ENCODE assay signal across 25 mouse cellular contexts in the genomic region with DNA sequence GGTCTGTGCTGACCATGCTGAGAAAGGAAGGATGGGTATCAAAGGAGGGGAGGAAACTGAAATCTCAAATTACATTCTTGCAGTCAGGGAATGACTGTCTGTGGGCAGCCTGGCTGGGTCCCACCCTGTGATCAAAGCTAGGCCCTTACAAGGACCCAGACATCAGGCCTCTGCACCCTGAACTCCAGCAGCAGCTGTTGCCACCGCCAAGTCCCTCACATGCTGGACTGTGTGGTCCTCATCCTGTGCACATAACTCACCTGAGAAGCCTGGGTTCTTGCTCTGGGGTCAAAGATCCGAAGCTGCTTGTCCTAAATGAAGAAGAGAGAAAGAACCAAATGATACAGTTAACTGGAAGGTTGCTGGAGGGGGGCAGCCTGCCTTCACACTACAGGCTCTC. TPM values are rescaled to one million over a fixed set of nuclear protein-coding genes. Genes with fewer than 3 reads are reported as not detected.
DNase-seq lines count a peak whose midpoint lies in the region; ATAC-seq and TF ChIP-seq lines count a peak whose summit lies in the region.
"Had no signal": no experiment of that assay in that cellular context is flagged by ENCODE, and none has a peak within 500 bp of the region (broad histone marks: within the 10 kb centered on the region; RNA-seq: fewer than 3 reads in every experiment).

No protein-coding gene starts in this region.

- 85% methylated on average over 2 of the region's 2 CpGs for WGBS in embryonic facial prominence, embryonic 10.5 days
- 52% methylated on average over 2 of the region's 2 CpGs for WGBS in limb, embryonic 11.5 days
- 89% methylated on average over 2 of the region's 2 CpGs for WGBS in lung, adult 2 months

- no peaks in the 10 kb centered on the region for H3K27me3 ChIP-seq in embryonic facial prominence, embryonic 10.5 days (replicated peaks; ENCODE audit: low read depth, poor library complexity, severe bottlenecking)
- no peaks in the 10 kb centered on the region for H3K27me3 ChIP-seq in limb, embryonic 11.5 days (ENCODE audit: control insufficient read depth, insufficient read depth, low read length)
- no peaks in the 10 kb centered on the region for H3K27me3 ChIP-seq in myocyte (ENCODE audit: control insufficient read depth, insufficient read depth, insufficient read length)
- H3K27me3 ChIP-seq: forebrain, embryonic 13.5 days; heart, embryonic 12.5 days; heart, embryonic 15.5 days; hindbrain, embryonic 13.5 days had no signal

- H3K9me3 ChIP-seq in embryonic facial prominence, embryonic 10.5 days, result no peaks in the 10 kb centered on the region
- H3K9me3 ChIP-seq in limb, embryonic 11.5 days (ENCODE audit: control insufficient read depth, low read length), result no peaks in the 10 kb centered on the region
- H3K9me3 ChIP-seq: forebrain, embryonic 10.5 days; forebrain, embryonic 13.5 days; heart, embryonic 15.5 days; hindbrain, embryonic 10.5 days; hindbrain, embryonic 13.5 days had no signal

- no peak overlapping the region for H3K4me3 ChIP-seq in embryonic facial prominence, embryonic 10.5 days
- no peak overlapping the region for H3K4me3 ChIP-seq in limb, embryonic 11.5 days (ENCODE audit: low read depth, low read length)
- no peak overlapping the region for H3K4me3 ChIP-seq in myocyte
- no peak overlapping the region for H3K4me3 ChIP-seq in lung, adult 2 months (replicated peaks; ENCODE audit: extremely low read depth, low read depth, low read length)
- H3K4me3 ChIP-seq: forebrain, embryonic 10.5 days; forebrain, embryonic 13.5 days; heart, embryonic 12.5 days; heart, embryonic 15.5 days; hindbrain, embryonic 10.5 days; hindbrain, embryonic 13.5 days had no signal

- no peak for TF ChIP-seq POLR2A in myocyte (IDR thresholded peaks at IDR 0.05; ENCODE audit: insufficient read length, low read depth)
- TF ChIP-seq POLR2A in lung, adult 2 months (IDR thresholded peaks at IDR 0.05; ENCODE audit: borderline replicate concordance, extremely low read depth, low read depth, low read length), result no peak

- H3K4me2 ChIP-seq in limb, embryonic 11.5 days (ENCODE audit: low read depth, severe bottlenecking), result no peak overlapping the region
- H3K4me2 ChIP-seq in myocyte (ENCODE audit: low read depth), result no peak overlapping the region
- H3K4me2 ChIP-seq: forebrain, embryonic 13.5 days; heart, embryonic 12.5 days; heart, embryonic 15.5 days; hindbrain, embryonic 13.5 days had no signal

- peak overlapping the region; percentile 76 for H3K27ac ChIP-seq in embryonic facial prominence, embryonic 10.5 days (replicated peaks)
- peak overlapping the region; percentile 38; the same call in 1 of the 2 replicates for H3K27ac ChIP-seq in limb, embryonic 11.5 days (replicated peaks; ENCODE audit: low read depth, low read length)
- H3K27ac ChIP-seq: forebrain, embryonic 10.5 days; forebrain, embryonic 13.5 days; heart, embryonic 15.5 days; hindbrain, embryonic 10.5 days; hindbrain, embryonic 13.5 days had no signal

- ATAC-seq in limb, embryonic 11.5 days (ENCODE audit: insufficient number of reproducible peaks, low FRiP score, low TSS enrichment, low read depth), result no peak
- ATAC-seq: activated CD4-positive, CD25-positive, alpha-beta regulatory T cell, adult 4 months; forebrain, embryonic 13.5 days; forebrain, embryonic 16.5 days; hindbrain, embryonic 16.5 days had no signal

- peaks cover 41% of the 10 kb centered on the region for H3K4me1 ChIP-seq in embryonic facial prominence, embryonic 10.5 days
- peaks cover 28% of the 10 kb centered on the region for H3K4me1 ChIP-seq in limb, embryonic 11.5 days (ENCODE audit: control insufficient read depth, insufficient read depth, low read length)
- H3K4me1 ChIP-seq in lung, adult 2 months (ENCODE audit: control insufficient read depth, insufficient read depth, low read length), result no peaks in the 10 kb centered on the region

- H3ac ChIP-seq in myocyte (ENCODE audit: control insufficient read depth, insufficient read length), result no peak overlapping the region

- H3K9ac ChIP-seq in limb, embryonic 11.5 days (ENCODE audit: low read length), result no peak overlapping the region
- H3K9ac ChIP-seq: forebrain, embryonic 13.5 days; heart, embryonic 12.5 days; heart, embryonic 15.5 days; hindbrain, embryonic 13.5 days had no signal

- no peak for TF ChIP-seq CTCF in lung, adult 2 months (IDR thresholded peaks at IDR 0.05; ENCODE audit: insufficient read depth, low read length)

- H3K79me2 ChIP-seq in myocyte (ENCODE audit: control insufficient read depth, insufficient read depth), result no peaks in the 10 kb centered on the region

- DNase-seq in 3T3-L1 (ENCODE audit: low read depth, low spot score), result peak; percentile 38
- DNase-seq in embryonic facial prominence, embryonic 10.5 days (ENCODE audit: low spot score), result no peak
- DNase-seq in limb, embryonic 11.5 days (ENCODE audit: low spot score), result no peak
- DNase-seq in lung, adult 2 months, result no peak
- DNase-seq in thymus, postnatal 10 days (ENCODE audit: low spot score in 2 of 2), result no peak
- DNase-seq: adrenal gland, adult 8-10 months; adrenal gland, postnatal 36 days; cerebellum, adult 11 months; cerebellum, adult 2 months; cerebellum, adult 9-11 months; cerebellum, postnatal 25 days; gastrocnemius, postnatal 10 days; gastrocnemius, postnatal 36 days; heart, postnatal 10 days; heart, postnatal 36 days had no signal

- peaks cover 50% of the 10 kb centered on the region for H3K36me3 ChIP-seq in embryonic facial prominence, embryonic 10.5 days (replicated peaks)
- H3K36me3 ChIP-seq in limb, embryonic 11.5 days (ENCODE audit: control insufficient read depth, insufficient read depth, low read length), result peaks cover 4% of the 10 kb centered on the region; the same call in 1 of the 2 replicates
- H3K36me3 ChIP-seq in myocyte (ENCODE audit: control insufficient read depth, insufficient read depth), result peaks cover 14% of the 10 kb centered on the region

TF ChIP-seq in myocyte, 11 proteins besides CTCF, POLR2A, EP300 and RAD21:
- peak in 2 of 3 experiments; percentile 68 to 82 for TF ChIP-seq MYOD1 (IDR thresholded peaks at IDR 0.05; ENCODE audit: control insufficient read depth in 1 of 3, insufficient read length in 2 of 3, low read depth in 2 of 3)
- peak in 1 of 3 experiments; percentile 68 for TF ChIP-seq MYOG (IDR thresholded peaks at IDR 0.05; ENCODE audit: control insufficient read depth in 1 of 3, insufficient read depth in 1 of 3, insufficient read length in 2 of 3, low read depth in 2 of 3)
- no peak for TF ChIP-seq USF1 (IDR thresholded peaks at IDR 0.05; ENCODE audit: low read depth)

RNA-seq across cellular contexts. Expression of a gene that starts 18.0 kb away (rescaled TPM):
- polyA plus RNA-seq in embryonic facial prominence, embryonic 10.5 days (2016; fragmentation: Nextera tagmentation; extraction: Ambion mirVana), result 23.3 and 23.9 TPM in 2 replicates
- 13.1 and 15.7 TPM in 2 replicates for polyA plus RNA-seq in limb, embryonic 11.5 days (2014; fragmentation: Nextera tagmentation; extraction: Ambion mirVana)
- 15.2 TPM for polyA plus RNA-seq in myocyte (2012; fragmentation: generic; extraction: Trizol)
- 60.6 and 60.9 TPM in 2 replicates for polyA plus RNA-seq in lung, adult 2 months (2012; rRNA removed)

RNA-seq across cellular contexts. Expression of a gene that starts 21.8 kb away (rescaled TPM):
- 66.6 and 66.7 TPM in 2 replicates for polyA plus RNA-seq in embryonic facial prominence, embryonic 10.5 days (2016; fragmentation: Nextera tagmentation; extraction: Ambion mirVana)
- polyA plus RNA-seq in limb, embryonic 11.5 days (2014; fragmentation: Nextera tagmentation; extraction: Ambion mirVana), result 56.5 and 59.1 TPM in 2 replicates
- 69.5 TPM for polyA plus RNA-seq in myocyte (2012; fragmentation: generic; extraction: Trizol)
- 16.1 and 21.2 TPM in 2 replicates for polyA plus RNA-seq in lung, adult 2 months (2012; rRNA removed)

RNA-seq across cellular contexts. Expression of a gene that starts 21.9 kb away (rescaled TPM):
- 14.4 and 16.2 TPM in 2 replicates for polyA plus RNA-seq in embryonic facial prominence, embryonic 10.5 days (2016; fragmentation: Nextera tagmentation; extraction: Ambion mirVana)
- 20.2 and 22.3 TPM in 2 replicates for polyA plus RNA-seq in limb, embryonic 11.5 days (2014; fragmentation: Nextera tagmentation; extraction: Ambion mirVana)
- 34.7 TPM for polyA plus RNA-seq in myocyte (2012; fragmentation: generic; extraction: Trizol)
- 86.4 and 91.1 TPM in 2 replicates for polyA plus RNA-seq in lung, adult 2 months (2012; rRNA removed)

RNA-seq across cellular contexts. Expression of a gene that starts 36.8 kb away (rescaled TPM):
- 92.6 and 97.5 TPM in 2 replicates for polyA plus RNA-seq in embryonic facial prominence, embryonic 10.5 days (2016; fragmentation: Nextera tagmentation; extraction: Ambion mirVana)
- 107 and 115 TPM in 2 replicates for polyA plus RNA-seq in limb, embryonic 11.5 days (2014; fragmentation: Nextera tagmentation; extraction: Ambion mirVana)
- polyA plus RNA-seq in myocyte (2012; fragmentation: generic; extraction: Trizol), result 98.6 TPM
- 8.4 and 12.3 TPM in 2 replicates for polyA plus RNA-seq in lung, adult 2 months (2012; rRNA removed)

RNA-seq across cellular contexts. Expression of a gene that starts 57.6 kb away (rescaled TPM):
- 218 and 228 TPM in 2 replicates for polyA plus RNA-seq in embryonic facial prominence, embryonic 10.5 days (2016; fragmentation: Nextera tagmentation; extraction: Ambion mirVana)
- polyA plus RNA-seq in limb, embryonic 11.5 days (2014; fragmentation: Nextera tagmentation; extraction: Ambion mirVana), result 249 and 258 TPM in 2 replicates
- polyA plus RNA-seq in myocyte (2012; fragmentation: generic; extraction: Trizol), result 13.3 TPM
- polyA plus RNA-seq in lung, adult 2 months (2012; rRNA removed), result 4.4 and 5.2 TPM in 2 replicates
